Mouse (Mus musculus): ENCODE results near the gene Utrn. TPM values are rescaled to one million over a fixed set of nuclear protein-coding genes. Genes with fewer than 3 reads are reported as not detected.

Utrn gene
- total RNA-seq (2021) = 10 to 100 TPM; 68.5 to 96.0 TPM
- long read RNA-seq, experiment 1, partial matches to known transcripts = 5 of 15 reads
- long read RNA-seq, experiment 1, other reads (novel, unspliced or antisense) = 7 of 15 reads
- long read RNA-seq, experiment 2, partial matches to known transcripts = 0 of 2 reads
- long read RNA-seq, experiment 2, other reads (novel, unspliced or antisense) = 2 of 2 reads

- peak; percentile 93 for DNase-seq
Observed at GRCm38 (mm10) chr10:12869029-12869671, at the start of gene Utrn. Utrn (minus strand) TSS chr10:12869365.

GRCm38 (mm10) chr10:12917626-12918025 lies 48.5 kb upstream of the Utrn start:
- DNase-seq = no peak

DNA sequence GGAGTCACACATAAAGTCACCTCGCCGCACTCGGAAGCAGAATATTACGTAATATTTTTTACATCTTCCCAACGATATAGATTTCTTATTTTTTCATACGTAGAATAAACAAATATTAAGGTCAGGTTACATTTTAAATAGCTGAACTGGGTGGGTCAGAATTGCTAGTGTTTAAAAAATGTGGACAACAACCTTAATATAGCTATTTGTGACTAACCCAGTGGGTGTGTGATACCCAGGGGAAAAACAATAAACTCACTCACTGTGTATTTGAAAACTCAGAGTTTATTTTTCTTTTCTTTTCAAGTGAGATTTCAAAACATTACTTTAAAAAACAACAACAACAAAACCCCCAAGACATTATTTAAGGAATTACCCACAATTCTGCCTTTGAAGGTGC lies 47.2 kb upstream of the Utrn start:
- DNase-seq = no peak

DNA sequence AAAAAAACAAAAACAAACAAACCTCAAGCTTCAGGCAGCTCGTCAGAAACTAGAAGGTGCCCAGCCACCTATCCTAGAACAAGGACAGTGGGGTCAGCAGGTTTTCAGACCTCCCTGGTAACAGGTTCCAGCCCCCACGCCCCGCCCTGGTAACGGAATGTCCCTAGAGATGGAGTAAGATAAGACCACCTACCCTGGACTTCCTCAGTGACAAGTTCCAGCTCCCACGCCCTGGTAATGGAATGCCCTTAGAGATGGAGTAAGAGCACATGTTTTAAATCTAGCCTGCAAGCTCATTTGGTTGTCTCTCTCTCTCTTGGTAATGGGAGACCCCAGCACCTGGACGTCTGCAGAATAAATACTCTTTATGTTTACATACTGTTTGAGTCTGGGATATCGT lies 46.7 kb upstream of the Utrn start:
- no peak for DNase-seq

- peak; percentile 20 for DNase-seq
Observed at GRCm38 (mm10) chr10:12914203-12914602, 45.0 kb upstream of the Utrn start.

DNA sequence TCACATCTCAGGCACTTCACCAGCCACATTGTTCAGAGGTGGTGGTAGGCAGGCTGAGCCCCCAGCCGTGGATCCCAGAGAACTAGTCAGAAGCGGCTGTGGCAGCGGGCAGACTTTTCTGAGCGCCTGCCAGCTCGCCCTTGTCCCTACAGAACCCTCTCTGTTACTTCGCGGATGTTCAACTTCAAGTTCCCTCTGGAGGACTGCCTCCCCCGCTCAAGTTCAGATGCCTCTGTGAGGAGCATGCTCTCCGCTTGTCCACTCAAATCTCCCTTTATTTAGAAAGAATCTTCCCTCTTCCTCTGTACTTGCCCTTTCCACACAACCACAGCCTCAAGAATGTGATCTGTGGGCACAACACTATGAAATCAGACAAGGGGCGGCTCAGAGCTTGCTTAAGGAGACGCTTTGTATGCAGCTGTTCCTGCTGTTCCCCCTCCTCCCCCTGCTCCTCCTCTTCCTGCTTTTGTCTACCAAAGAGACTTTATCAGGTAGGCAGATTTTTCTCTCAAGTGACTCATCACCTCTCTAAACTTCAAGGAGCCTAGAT lies 42.9 kb upstream of the Utrn start:
- DNase-seq = peak; percentile 17

DNA sequence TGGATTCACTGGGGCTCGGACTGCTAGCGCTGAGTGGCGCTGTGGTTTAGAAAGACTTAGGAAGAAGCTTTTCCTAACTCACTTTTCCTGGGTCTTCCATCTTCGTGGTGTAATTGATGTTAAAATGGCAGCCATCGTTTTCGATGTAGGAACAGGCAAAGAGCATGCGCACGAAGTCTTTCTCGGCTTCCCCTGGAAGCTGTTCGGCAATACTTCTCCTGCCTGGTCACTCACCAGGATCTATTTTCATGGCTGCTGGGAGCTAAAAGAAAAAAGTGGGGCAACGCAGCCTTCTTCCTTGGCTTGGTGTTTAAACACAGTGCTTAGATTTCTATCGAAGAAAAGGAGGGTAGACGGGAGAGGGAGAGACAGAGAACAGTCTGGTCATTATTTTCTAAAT lies 42.3 kb upstream of the Utrn start:
- no peak for DNase-seq

GRCm38 (mm10) chr10:12909891-12910290 lies 40.7 kb upstream of the Utrn start:
- no peak for DNase-seq

- no peak for DNase-seq
Observed at GRCm38 (mm10) chr10:12909179-12909578, 40.0 kb upstream of the Utrn start.

- no peak for DNase-seq
Observed at GRCm38 (mm10) chr10:12904140-12904528, 35.0 kb upstream of the Utrn start.

DNA sequence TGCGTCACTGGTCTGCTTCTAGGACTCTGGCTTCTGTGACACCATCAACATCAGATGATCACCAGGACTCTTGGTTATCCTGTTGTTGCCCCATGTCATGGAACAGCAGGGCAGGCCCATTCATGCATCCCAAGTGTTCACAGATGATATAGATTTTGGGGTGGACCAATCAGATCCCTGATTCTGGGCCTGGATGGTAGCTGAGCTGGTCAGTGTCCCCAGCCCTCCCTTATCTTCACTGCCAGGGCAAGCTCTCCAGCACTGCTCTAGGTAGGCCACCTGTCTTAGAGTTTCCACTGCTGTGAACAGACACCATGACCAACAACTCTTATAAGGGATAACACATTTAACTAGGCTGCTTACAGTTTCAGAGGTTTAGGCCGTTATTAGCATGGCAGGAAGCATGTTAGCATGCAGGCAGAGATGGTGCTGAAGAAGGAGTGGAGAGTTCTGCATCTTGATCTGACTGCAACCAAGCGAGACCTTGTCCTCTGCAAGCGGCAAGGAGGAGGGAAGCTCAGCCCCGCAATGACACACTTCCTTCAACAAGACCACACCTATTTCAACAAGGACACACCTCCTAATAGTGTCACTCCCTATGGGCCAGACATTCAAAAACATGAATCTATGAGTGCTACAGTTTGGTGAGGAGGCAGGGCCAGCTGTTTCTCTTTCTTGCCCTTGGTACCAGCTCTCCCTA lies 34.4 kb upstream of the Utrn start:
- DNase-seq = no peak

DNA sequence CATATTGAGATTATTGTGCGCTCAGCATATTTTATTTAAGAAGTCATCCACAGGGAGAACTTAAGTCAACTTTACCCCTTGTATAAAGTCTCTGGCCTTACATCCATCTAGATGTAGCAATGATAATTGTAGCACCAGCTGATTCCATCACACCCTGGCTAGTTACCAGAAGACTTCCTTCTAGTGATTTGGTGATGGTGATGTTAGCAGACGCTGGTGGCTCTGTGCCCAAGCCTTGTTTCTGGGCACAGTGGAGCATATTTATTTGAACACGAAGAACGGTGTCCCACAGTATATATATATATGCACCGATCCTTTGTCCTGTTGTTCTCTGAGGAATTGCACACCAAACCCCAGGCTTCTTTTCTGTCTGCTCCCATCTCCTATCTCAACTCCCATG lies 30.7 kb upstream of the Utrn start:
- DNase-seq = no peak

DNA sequence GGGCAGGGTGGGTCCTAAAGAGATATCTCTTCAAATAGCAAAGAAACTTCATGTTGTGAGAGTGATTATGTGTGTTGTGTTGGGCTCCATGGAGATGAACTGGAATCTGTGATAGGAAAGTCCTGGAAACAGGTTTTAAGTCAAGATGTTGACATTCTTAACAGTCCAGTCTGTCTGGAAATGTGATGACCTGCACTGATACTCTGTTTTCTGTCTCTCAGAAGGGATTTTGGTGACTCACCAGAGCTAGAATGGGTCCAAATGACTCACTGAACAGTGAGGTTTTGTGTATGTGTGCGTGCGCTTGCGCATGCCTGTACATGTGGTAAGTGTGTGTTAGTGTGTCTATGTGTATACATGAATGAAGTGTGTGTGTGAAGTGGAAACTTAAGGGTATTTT lies 24.2 kb upstream of the Utrn start:
- DNase-seq = no peak

GRCm38 (mm10) chr10:12888373-12888772 lies 19.2 kb upstream of the Utrn start:
- DNase-seq = no peak

- DNase-seq = peak; percentile 18
Observed at GRCm38 (mm10) chr10:12887792-12888191, 18.6 kb upstream of the Utrn start.

DNA sequence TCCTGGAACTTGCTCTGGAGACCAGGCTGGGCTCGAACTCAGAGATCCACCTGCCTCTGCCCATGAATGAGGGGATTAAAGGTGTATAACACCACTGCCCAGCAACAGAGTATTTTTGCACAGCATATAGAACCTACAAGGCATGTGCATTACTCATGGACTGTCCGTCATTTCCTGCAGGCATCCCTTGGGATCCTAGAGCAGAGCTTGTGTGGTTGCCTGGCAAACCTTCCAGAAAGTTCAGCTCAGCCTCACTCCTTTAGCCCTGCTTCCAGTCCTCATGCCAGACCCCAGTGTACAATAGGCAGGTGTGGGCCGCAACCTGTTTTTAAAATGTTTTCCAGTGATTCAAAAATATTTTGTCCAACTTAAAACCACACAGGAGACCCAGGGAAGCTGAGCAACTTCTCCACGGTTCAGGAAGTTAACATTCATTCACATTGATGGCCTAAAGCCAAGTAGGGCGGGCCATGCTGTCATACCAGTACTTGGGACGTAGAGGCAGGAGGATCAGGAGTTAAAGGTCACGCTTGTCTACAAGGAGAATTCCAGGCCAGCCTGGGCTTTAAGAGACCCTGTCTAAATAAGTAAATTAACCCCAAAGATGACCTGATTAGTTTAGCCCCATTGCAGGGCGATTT lies 15.3 kb upstream of the Utrn start:
- peak; percentile 64 for DNase-seq

DNA sequence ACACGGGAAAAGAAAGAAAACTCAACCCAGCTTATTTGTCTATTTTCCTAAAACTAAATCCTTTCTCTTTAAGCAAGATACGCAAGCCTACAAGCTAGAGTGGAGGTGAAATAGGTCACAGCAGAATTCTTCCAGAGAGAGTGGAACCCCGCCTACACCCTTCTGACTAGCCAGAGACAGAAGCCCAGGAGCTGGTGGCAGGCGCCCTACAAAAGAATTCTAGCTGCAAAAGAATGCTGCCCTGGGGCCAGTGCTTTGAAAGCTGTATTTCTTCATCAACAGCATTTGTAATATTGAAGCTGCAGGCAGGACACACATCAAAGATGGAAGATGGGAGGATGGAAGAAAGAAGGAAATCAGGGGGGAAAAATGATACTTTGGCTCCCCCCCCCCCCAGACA lies 12.7 kb upstream of the Utrn start:
- no peak for DNase-seq

DNA sequence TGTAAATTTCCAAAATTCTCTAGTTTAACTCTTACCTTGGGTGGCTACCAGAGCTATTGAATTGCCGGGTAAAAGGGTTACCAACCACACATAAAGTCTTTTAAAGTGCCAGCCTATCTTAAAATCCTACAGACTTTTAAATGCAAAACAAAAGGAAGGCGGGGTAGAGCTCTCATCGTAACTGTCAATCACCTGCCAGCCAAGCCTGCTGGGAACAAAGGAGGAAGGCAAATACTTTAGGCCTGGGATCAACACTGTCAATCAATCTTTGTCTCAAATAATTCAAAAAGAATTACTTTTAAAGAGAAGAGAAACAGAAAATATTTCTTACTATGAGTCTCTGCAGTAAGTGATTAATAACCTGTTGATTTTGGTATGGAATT lies 10.1 kb upstream of the Utrn start:
- no peak for DNase-seq

DNA sequence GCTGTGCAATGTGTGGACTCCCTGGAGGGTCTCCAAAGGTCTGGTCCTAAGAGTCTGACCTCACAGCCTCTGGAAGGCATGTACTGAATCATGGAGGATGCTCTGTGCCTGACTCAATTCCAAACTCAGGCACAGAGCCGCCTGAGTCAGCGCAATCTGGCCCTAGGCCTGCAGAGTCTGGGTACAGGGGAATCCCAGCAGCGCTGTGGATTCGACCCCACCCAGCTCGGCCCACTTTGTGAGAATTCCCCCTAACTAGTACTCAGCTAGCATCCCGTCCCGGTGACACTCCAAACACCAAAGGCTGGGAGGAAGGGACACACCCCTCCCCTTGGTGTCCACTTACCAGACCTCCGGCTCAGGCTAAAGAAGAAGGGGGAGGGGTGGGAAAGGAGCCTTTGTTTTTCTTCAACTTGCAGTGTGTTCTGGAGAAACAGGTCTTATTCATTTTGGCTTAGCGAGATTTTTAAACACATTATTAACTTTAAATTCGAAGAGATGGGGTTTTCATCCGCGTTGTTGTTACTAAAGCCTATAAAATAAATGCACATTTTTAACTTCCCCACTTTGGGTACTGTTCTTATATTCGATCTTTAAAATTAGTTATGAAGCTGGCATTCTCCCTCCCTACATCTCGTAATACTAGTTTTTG lies 9.6 kb upstream of the Utrn start:
- DNase-seq = peak; percentile 28

DNA sequence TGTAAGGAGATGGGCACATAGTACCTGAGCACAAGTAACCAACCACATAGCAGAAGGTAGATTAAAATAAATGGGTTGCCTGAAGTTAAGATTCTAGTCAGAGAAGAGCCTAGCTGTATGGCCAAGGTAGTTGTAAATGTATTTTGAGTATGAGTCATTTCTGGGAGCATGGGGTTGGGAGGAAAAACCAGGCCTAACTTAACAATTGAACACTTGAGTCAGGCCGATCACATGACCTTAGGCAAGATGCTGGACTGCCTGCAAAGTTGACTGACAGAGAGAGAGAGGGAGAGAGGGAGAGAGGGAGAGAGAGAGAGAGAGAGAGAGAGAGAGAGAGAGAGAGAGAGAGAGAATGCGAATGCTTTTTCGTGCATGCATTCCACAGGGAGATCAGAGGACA lies 7.3 kb upstream of the Utrn start:
- DNase-seq = no peak

DNA sequence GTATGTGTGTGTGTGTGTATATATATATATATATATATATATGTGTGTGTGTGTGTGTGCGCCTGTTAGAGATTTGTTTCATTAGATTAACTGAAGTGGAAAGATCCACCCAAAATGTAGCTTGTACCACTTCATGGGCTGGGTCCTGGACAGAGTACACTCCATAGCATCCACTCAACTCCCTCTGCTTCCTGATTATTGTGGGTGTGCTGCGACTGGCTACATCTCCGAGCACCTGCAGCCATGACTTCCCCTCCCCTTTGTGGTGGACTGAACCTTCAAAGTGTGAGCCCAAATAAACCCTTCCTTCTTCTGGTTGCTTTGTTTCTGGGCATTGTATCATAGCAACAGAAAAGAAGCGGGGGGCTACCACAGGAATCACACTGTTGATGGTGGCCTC lies 6.2 kb upstream of the Utrn start:
- DNase-seq = no peak

DNA sequence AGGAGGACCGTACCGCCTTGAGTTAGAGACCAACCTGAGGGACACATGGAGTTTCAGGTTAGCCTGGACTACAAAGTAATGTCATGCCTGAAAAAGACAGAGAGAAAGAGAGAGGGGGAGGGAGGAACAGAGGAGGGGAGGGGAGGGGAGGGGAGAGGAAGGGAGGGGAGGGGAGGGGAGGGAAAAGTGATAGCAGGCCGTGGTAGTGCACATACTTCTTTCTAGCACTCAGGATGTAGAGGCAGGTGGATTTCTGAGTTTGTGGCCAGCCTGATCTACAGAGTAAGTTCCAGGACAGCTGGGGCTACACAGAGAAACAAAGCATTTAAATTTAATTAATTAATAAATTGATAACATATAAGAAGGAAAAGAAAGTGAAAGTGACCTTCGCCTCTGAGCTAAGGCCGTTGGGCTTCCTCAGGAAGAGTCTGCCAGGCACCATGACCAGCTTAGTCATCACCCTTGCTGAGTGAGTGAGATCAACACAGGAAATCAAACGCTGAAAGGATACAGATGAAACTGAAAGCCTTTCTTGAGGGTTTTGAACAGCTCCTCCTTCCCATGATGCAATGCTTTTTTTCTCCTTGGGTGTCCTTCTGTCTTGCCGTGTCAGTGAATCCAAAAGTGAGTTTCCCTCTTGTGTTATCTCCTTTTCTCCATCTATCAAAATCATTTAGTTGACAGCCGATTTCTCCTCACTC lies 5.6 kb upstream of the Utrn start:
- no peak for DNase-seq
